Mouse (Mus musculus): Measurements from ENCODE around the gene Plscr4.

DNA sequence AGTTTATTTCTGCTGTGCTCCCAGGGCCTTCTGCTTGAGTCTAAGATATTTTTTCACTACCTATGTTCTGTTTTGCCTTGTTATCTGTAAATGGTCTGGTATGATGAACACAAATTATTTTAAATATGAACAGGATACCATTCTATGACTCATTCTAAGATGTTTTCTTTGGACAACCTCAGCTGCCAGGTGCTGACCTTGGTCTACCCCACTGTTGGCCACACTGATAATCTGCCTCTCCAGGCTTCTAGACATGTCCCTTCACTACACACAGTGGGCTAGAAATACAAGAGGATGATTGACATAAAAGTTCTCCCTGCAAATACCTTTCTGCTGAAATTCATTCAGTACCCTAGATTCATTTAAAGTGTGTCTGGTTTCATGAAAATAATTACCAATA is 54.5 kb downstream of the Plscr4 start:
- no peak for TF ChIP-seq CTCF (IDR thresholded peaks at IDR 0.05; ENCODE audit: borderline replicate concordance, insufficient read depth, low read depth, low read length)
- no peak for TF ChIP-seq POLR2A (IDR thresholded peaks at IDR 0.05; ENCODE audit: borderline replicate concordance, insufficient read depth, low read length)
